Mouse (Mus musculus): Measurements from ENCODE around the gene Fryl.
"Not testable (repeated sequence)": the region's sequence is repeated elsewhere in the genome, so short reads cannot be mapped to it uniquely, and the experiment has no call there.

Fryl gene

GRCm38 (mm10) chr5:73089158-73089557, 167.3 kb downstream of the Fryl start:
- DNase-seq: no peak

GRCm38 (mm10) chr5:73081496-73081895, 174.9 kb downstream of the Fryl start:
- no peak for DNase-seq

GRCm38 (mm10) chr5:73079801-73080200, 176.6 kb downstream of the Fryl start:
- no peak for DNase-seq

GRCm38 (mm10) chr5:73071319-73071718, 185.1 kb downstream of the Fryl start:
- DNase-seq: peak; percentile 71 to 80

GRCm38 (mm10) chr5:73066946-73067345, 189.5 kb downstream of the Fryl start:
- no peak for DNase-seq

- DNase-seq: no peak
These were observed 192.4 kb downstream of the Fryl start for GRCm38 (mm10) chr5:73063768-73064669.

- DNase-seq: no peak
These were observed 194.8 kb downstream of the Fryl start for GRCm38 (mm10) chr5:73061506-73062155.

GRCm38 (mm10) chr5:73056937-73057336, 199.5 kb downstream of the Fryl start:
- no peak for DNase-seq

GRCm38 (mm10) chr5:73056457-73056856, 200.0 kb downstream of the Fryl start:
- DNase-seq: no peak

- DNase-seq: no peak
These were observed 202.5 kb downstream of the Fryl start for GRCm38 (mm10) chr5:73053933-73054332.

- no peak for DNase-seq
These were observed 208.7 kb downstream of the Fryl start for GRCm38 (mm10) chr5:73047651-73048245.

GRCm38 (mm10) chr5:73044055-73044454, 212.4 kb downstream of the Fryl start:
- no peak for DNase-seq

- no peak for DNase-seq
These were observed 223.9 kb downstream of the Fryl start for GRCm38 (mm10) chr5:73032481-73032880.

- no peak for DNase-seq
These were observed 227.8 kb downstream of the Fryl start for GRCm38 (mm10) chr5:73028646-73029045.

- no peak for DNase-seq
These were observed 232.6 kb downstream of the Fryl start for GRCm38 (mm10) chr5:73023801-73024200.

GRCm38 (mm10) chr5:73014745-73015144, 241.7 kb downstream of the Fryl start:
- no peak for DNase-seq

GRCm38 (mm10) chr5:73013611-73014287, 242.7 kb downstream of the Fryl start:
- DNase-seq: not testable (repeated sequence)

- DNase-seq: not testable (repeated sequence)
These were observed 243.4 kb downstream of the Fryl start for GRCm38 (mm10) chr5:73012884-73013610.

- DNase-seq: not testable (repeated sequence)
These were observed 244.6 kb downstream of the Fryl start for GRCm38 (mm10) chr5:73011806-73012205.

- not testable (repeated sequence) for DNase-seq
These were observed 248.2 kb downstream of the Fryl start for GRCm38 (mm10) chr5:73008230-73008629.

- DNase-seq: no peak
These were observed 248.8 kb downstream of the Fryl start for GRCm38 (mm10) chr5:73007582-73007959.
